Mouse (Mus musculus) lung, postnatal 0 days (tissue): Measurements from ENCODE around the gene Fam234a.

Experiments
- CTCF ChIP-seq: IDR thresholded peaks from 2 replicates; pipeline ENCODE4 v1.5.1; 2016; ENCODE audit warnings: antibody characterized with exemption, mild to moderate bottlenecking
- EP300 ChIP-seq: IDR thresholded peaks from 2 replicates; pipeline ENCODE4 v1.6.1; 2016; ENCODE audit warnings: antibody characterized with exemption, mild to moderate bottlenecking, control low read depth

DNA sequence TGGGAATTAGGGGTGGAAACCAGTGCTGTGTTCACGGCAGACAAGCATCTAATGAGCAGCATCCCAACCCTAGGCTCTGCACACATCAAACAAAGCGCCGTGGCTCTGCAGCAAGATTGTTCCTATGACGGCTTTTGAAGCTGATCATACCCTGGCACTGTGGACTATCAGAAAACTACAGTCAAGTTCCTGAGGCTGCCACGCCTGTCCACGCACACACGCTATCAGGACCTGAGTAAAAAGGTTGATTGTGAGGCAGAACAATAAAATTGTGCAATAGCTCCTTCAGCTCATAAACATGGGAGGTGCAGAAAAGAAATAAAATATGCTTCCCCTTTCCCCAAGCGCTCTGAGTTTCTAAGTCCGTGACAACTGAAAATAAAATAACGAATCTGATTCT is 6.4 kb downstream of the Fam234a start:
- TF ChIP-seq CTCF (no peak), EP300 (no peak)
